9 mouse cellular contexts compared by ENCODE assay signal in the genomic region with DNA sequence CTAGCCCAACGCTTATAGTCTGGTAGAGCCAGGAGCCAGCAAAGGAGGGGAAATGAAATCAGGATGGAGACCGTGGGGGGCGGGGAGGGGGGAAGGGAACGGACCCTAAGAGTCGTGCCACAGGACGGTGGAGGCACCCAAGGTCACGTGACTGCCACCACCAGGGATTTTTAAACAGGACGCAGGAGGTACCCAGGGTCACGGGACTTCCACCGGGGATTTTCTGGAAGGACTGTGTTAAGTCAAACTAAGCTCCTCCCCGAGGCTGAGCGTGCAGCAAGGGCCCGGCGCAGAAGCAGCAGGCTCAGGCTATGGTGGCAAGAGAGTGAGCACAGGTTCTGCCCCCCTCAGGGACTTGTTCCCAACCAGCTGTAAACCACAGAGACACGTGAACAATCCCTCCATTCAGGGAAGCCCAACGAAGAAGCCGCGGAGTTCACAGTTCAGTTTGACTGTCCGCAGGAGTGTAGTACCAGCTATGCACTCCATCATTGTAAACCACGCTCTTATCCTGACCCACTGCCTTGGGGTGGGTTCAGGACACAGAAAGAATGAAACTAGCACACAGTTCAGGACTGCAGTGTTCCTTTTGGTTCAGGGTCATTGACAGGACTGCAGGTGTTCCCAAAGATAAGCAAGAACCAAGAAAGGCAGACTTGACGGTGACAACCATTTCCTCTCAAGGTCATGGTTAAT. TPM values are rescaled to one million over a fixed set of nuclear protein-coding genes. Genes with fewer than 3 reads are reported as not detected.
DNase-seq lines count a peak whose midpoint lies in the region; ATAC-seq lines count a peak whose summit lies in the region.
"Had no signal": no experiment of that assay in that cellular context is flagged by ENCODE, and none has a peak within 500 bp of the region (broad histone marks: within the 10 kb centered on the region; RNA-seq: fewer than 3 reads in every experiment).

No protein-coding gene starts in this region.

- no peaks in the 10 kb centered on the region for H3K27me3 ChIP-seq in lung, embryonic 16.5 days (ENCODE audit: control insufficient read depth, insufficient read depth, low read depth, low read length)
- no peaks in the 10 kb centered on the region for H3K27me3 ChIP-seq in liver, embryonic 15.5 days

- H3K4me3 ChIP-seq in lung, embryonic 16.5 days (ENCODE audit: low read length), result no peak overlapping the region
- no peak overlapping the region for H3K4me3 ChIP-seq in liver, embryonic 15.5 days (replicated peaks)
- H3K4me3 ChIP-seq: erythroblast, embryonic 14.5 days had no signal

- H3K4me1 ChIP-seq in lung, embryonic 16.5 days (replicated peaks; ENCODE audit: control insufficient read depth, insufficient read depth, low read length), result no peaks in the 10 kb centered on the region
- H3K4me1 ChIP-seq in liver, embryonic 15.5 days (replicated peaks), result 0 out of 2 replicates have a peak, but pooled peaks cover 7% of the 10 kb centered on the region

- H3K4me2 ChIP-seq in lung, embryonic 16.5 days (ENCODE audit: low read depth, low read length), result 0 out of 2 replicates have a peak overlapping the region, but pooled peaks have one; percentile 7
- H3K4me2 ChIP-seq in liver, embryonic 15.5 days, result peak overlapping the region; percentile 15; the same call in 1 of the 2 replicates

- H3K36me3 ChIP-seq in lung, embryonic 16.5 days (ENCODE audit: control insufficient read depth, insufficient read depth, low read length), result no peaks in the 10 kb centered on the region; the same call in 1 of the 2 replicates
- H3K36me3 ChIP-seq in liver, embryonic 15.5 days (replicated peaks), result no peaks in the 10 kb centered on the region

- ATAC-seq in lung, embryonic 16.5 days (ENCODE audit: low read depth), result 0 out of 2 replicates have a peak, but pooled peaks have one; percentile 12
- ATAC-seq in common myeloid progenitor, adult 5-6 weeks (replicated peaks; ENCODE audit: low read depth, poor library complexity, severe bottlenecking), result peak; percentile 81
- no peak for ATAC-seq in liver, embryonic 15.5 days (ENCODE audit: insufficient read depth)

- DNase-seq in lung, postnatal 14 days, result no peak
- peak; percentile 52 to 60 for DNase-seq in thymus, postnatal 36 days
- no peak for DNase-seq in layer of hippocampus, postnatal 10 days (ENCODE audit: low spot score in 2 of 2)
- DNase-seq in cerebellum, adult 9-11 months, result no peak

- no peaks in the 10 kb centered on the region for H3K9me3 ChIP-seq in lung, embryonic 16.5 days (ENCODE audit: control insufficient read depth, low read length)
- H3K9me3 ChIP-seq in liver, embryonic 15.5 days (replicated peaks), result no peaks in the 10 kb centered on the region

- no peak overlapping the region for H3K27ac ChIP-seq in lung, embryonic 16.5 days (ENCODE audit: low read length)
- H3K27ac ChIP-seq in liver, embryonic 15.5 days (replicated peaks), result no peak overlapping the region
- H3K27ac ChIP-seq: kidney, postnatal 0 days had no signal

- no peak overlapping the region for H3K9ac ChIP-seq in lung, embryonic 16.5 days (ENCODE audit: low read length)
- H3K9ac ChIP-seq in liver, embryonic 15.5 days, result no peak overlapping the region

- 56% methylated on average over 21 of the region's 21 CpGs for WGBS in lung, embryonic 16.5 days
- WGBS in liver, embryonic 15.5 days (ENCODE audit: insufficient replicate concordance), result 24% methylated on average over 21 of the region's 21 CpGs

RNA-seq across cellular contexts. Expression of a gene that starts 10.7 kb away (rescaled TPM):
- 83.7 and 86.9 TPM in 2 replicates for polyA plus RNA-seq in lung, embryonic 16.5 days (2015; fragmentation: Nextera tagmentation; extraction: Ambion mirVana)
- 0.14 TPM in 1 of 2 replicates, not detected in the other for total RNA-seq in common myeloid progenitor, adult 5-6 weeks (2017)
- polyA plus RNA-seq in liver, embryonic 15.5 days (2015; fragmentation: Nextera tagmentation; extraction: Ambion mirVana), result 15.7 and 29.9 TPM in 2 replicates
- 1 to 10 TPM; 5.8 to 6.4 TPM for total RNA-seq in layer of hippocampus, postnatal 10 days (2021)
- polyA plus RNA-seq: erythroblast, embryonic 14.5 days had no signal

Comparison
In these comparisons a context has a peak if more than half of its experiments do, and no peak if none do; other contexts are left out.
1. DNase-seq: peak in thymus, postnatal 36 days (2 of 2); none in lung, postnatal 14 days (single experiment), layer of hippocampus, postnatal 10 days (0 of 2) and cerebellum, adult 9-11 months (single experiment).